Mouse (Mus musculus) megakaryocyte, embryonic 14.5 days (primary cell): ENCODE results near the gene Pacrg.

Experiments
- FLI1 ChIP-seq: IDR thresholded peaks from 2 replicates; pipeline ENCODE4 v1.6.1; 2012; ENCODE audit warnings: low read length, inconsistent platforms, mixed read lengths
- GATA1 ChIP-seq: IDR thresholded peaks from 3 replicates; pipeline ENCODE4 v1.6.1; 2012; ENCODE audit warnings: mixed read lengths, low read length, inconsistent platforms, borderline replicate concordance

GRCm38 (mm10) chr17:10448417-10448816 is 391.7 kb downstream of the Pacrg start:
- TF ChIP-seq GATA1 (no peak), FLI1 (no peak)
